ENCODE assay signal across 24 mouse cellular contexts in genomic region chr6:51481548-51481947, GRCm38 (mm10). TPM values are rescaled to one million over a fixed set of nuclear protein-coding genes. Genes with fewer than 3 reads are reported as not detected.
A peak's percentile ranks its signal among the peaks of the same experiment; 100 is the strongest.
DNase-seq lines count a peak whose midpoint lies in the region; ATAC-seq and TF ChIP-seq lines count a peak whose summit lies in the region.
"Had no signal": no experiment of that assay in that cellular context is flagged by ENCODE, and none has a peak within 500 bp of the region (broad histone marks: within the 10 kb centered on the region; RNA-seq: fewer than 3 reads in every experiment).

No protein-coding gene starts in this region.

- H3K27ac ChIP-seq in kidney, adult 2 months (ENCODE audit: insufficient read depth, low read depth, low read length), result no peak overlapping the region
- no peak overlapping the region for H3K27ac ChIP-seq in kidney, embryonic 15.5 days
- 0 out of 2 replicates have a peak overlapping the region, but pooled peaks have one; percentile 34 for H3K27ac ChIP-seq in kidney, embryonic 16.5 days (ENCODE audit: low read length)
- H3K27ac ChIP-seq in liver, embryonic 11.5 days (ENCODE audit: low read depth, low read length), result no peak overlapping the region
- H3K27ac ChIP-seq: embryonic facial prominence, embryonic 12.5 days; embryonic facial prominence, embryonic 15.5 days; gastrocnemius, adult 2 months; heart, embryonic 13.5 days; hindbrain, embryonic 14.5 days had no signal

- H3K36me3 ChIP-seq in kidney, adult 2 months (ENCODE audit: control insufficient read depth, insufficient read depth, low read length), result peaks cover 13% of the 10 kb centered on the region
- H3K36me3 ChIP-seq in kidney, embryonic 15.5 days, result peaks cover 66% of the 10 kb centered on the region
- peaks cover 48% of the 10 kb centered on the region for H3K36me3 ChIP-seq in kidney, embryonic 16.5 days (ENCODE audit: insufficient read depth, low read length)
- H3K36me3 ChIP-seq in liver, embryonic 11.5 days (ENCODE audit: control insufficient read depth, insufficient read depth, low read length), result peaks cover 45% of the 10 kb centered on the region

- no peak for TF ChIP-seq CTCF in kidney, adult 2 months (conservative IDR thresholded peaks at IDR 0.05; ENCODE audit: insufficient read depth, insufficient read length, low read depth, low read length)

- no peak for ATAC-seq in kidney, embryonic 15.5 days (replicated peaks; ENCODE audit: low FRiP score)
- ATAC-seq in kidney, embryonic 16.5 days (ENCODE audit: low FRiP score, low TSS enrichment), result no peak
- no peak for ATAC-seq in liver, embryonic 11.5 days (replicated peaks; ENCODE audit: low FRiP score)
- ATAC-seq: CD4-positive, CD25-positive, alpha-beta regulatory T cell, adult 4 months; forebrain, embryonic 14.5 days; forebrain, postnatal 0 days had no signal

- WGBS in kidney, adult 2 months, result 50% methylated on average over 8 of the region's 8 CpGs
- WGBS in kidney, embryonic 15.5 days, result 83% methylated on average over 8 of the region's 8 CpGs
- WGBS in kidney, embryonic 16.5 days, result 82% methylated on average over 8 of the region's 8 CpGs
- WGBS in liver, embryonic 11.5 days, result 93% methylated on average over 8 of the region's 8 CpGs

- H3K4me1 ChIP-seq in kidney, adult 2 months (ENCODE audit: control insufficient read depth, insufficient read depth, low read length), result no peaks in the 10 kb centered on the region; the same call in 1 of the 2 replicates
- 0 out of 2 replicates have a peak, but pooled peaks cover 7% of the 10 kb centered on the region for H3K4me1 ChIP-seq in kidney, embryonic 15.5 days
- H3K4me1 ChIP-seq in kidney, embryonic 16.5 days (ENCODE audit: insufficient read depth, low read length), result no peaks in the 10 kb centered on the region
- H3K4me1 ChIP-seq in liver, embryonic 11.5 days (replicated peaks; ENCODE audit: control insufficient read depth, insufficient read depth, low read length), result peaks cover 17% of the 10 kb centered on the region
- H3K4me1 ChIP-seq: embryonic facial prominence, embryonic 12.5 days; embryonic facial prominence, embryonic 15.5 days had no signal

- H3K4me2 ChIP-seq in kidney, embryonic 15.5 days, result no peak overlapping the region
- no peak overlapping the region for H3K4me2 ChIP-seq in kidney, embryonic 16.5 days (replicated peaks; ENCODE audit: low read depth, low read length)
- H3K4me2 ChIP-seq in liver, embryonic 11.5 days, result no peak overlapping the region
- H3K4me2 ChIP-seq: embryonic facial prominence, embryonic 12.5 days; embryonic facial prominence, embryonic 15.5 days; heart, embryonic 13.5 days; hindbrain, embryonic 14.5 days had no signal

- peak; percentile 61 for DNase-seq in kidney, adult 2 months
- no peak for DNase-seq in kidney, adult 18-20 months
- peak; percentile 12 for DNase-seq in liver, embryonic 11.5 days (ENCODE audit: low spot score)
- no peak for DNase-seq in liver
- DNase-seq: adrenal gland, adult 2 months; adrenal gland, postnatal 14 days; cerebellum, adult 11 months; cerebellum, adult 2 months; cerebellum, adult 9-11 months; cerebellum, postnatal 25 days; forebrain, postnatal 0 days; gastrocnemius, adult 2 months; gastrocnemius, postnatal 14 days; heart, adult 18-20 months; heart, postnatal 14 days; heart, postnatal 4 days had no signal

- no peaks in the 10 kb centered on the region for H3K9me3 ChIP-seq in kidney, embryonic 15.5 days (replicated peaks)
- no peaks in the 10 kb centered on the region for H3K9me3 ChIP-seq in kidney, embryonic 16.5 days (ENCODE audit: low read length)
- H3K9me3 ChIP-seq in liver, embryonic 11.5 days (ENCODE audit: control insufficient read depth, low read length), result no peaks in the 10 kb centered on the region
- H3K9me3 ChIP-seq: embryonic facial prominence, embryonic 12.5 days; embryonic facial prominence, embryonic 15.5 days; heart, embryonic 13.5 days had no signal

- H3K27me3 ChIP-seq in kidney, adult 2 months (replicated peaks; ENCODE audit: control insufficient read depth, insufficient read depth, low read length), result no peaks in the 10 kb centered on the region
- H3K27me3 ChIP-seq in kidney, embryonic 15.5 days, result no peaks in the 10 kb centered on the region
- no peaks in the 10 kb centered on the region for H3K27me3 ChIP-seq in kidney, embryonic 16.5 days (ENCODE audit: insufficient read depth, low read length)
- no peaks in the 10 kb centered on the region for H3K27me3 ChIP-seq in liver, embryonic 11.5 days (replicated peaks; ENCODE audit: control insufficient read depth, insufficient read depth, low read length)
- H3K27me3 ChIP-seq: embryonic facial prominence, embryonic 12.5 days; embryonic facial prominence, embryonic 15.5 days; heart, embryonic 13.5 days had no signal

- H3K4me3 ChIP-seq in kidney, adult 2 months (ENCODE audit: insufficient read depth, low read depth, low read length), result no peak overlapping the region
- H3K4me3 ChIP-seq in kidney, embryonic 15.5 days (replicated peaks), result no peak overlapping the region
- H3K4me3 ChIP-seq in kidney, embryonic 16.5 days (ENCODE audit: low read length), result no peak overlapping the region
- H3K4me3 ChIP-seq in liver, embryonic 11.5 days (ENCODE audit: low read depth, low read length), result no peak overlapping the region
- H3K4me3 ChIP-seq: embryonic facial prominence, embryonic 12.5 days; embryonic facial prominence, embryonic 15.5 days; gastrocnemius, adult 2 months; heart, embryonic 13.5 days had no signal

- TF ChIP-seq POLR2A in kidney, adult 2 months (IDR thresholded peaks at IDR 0.05; ENCODE audit: low read depth, low read length), result no peak

- H3K9ac ChIP-seq in kidney, embryonic 15.5 days, result no peak overlapping the region
- H3K9ac ChIP-seq in kidney, embryonic 16.5 days (replicated peaks; ENCODE audit: low read length), result no peak overlapping the region
- no peak overlapping the region for H3K9ac ChIP-seq in liver, embryonic 11.5 days (ENCODE audit: low read depth, low read length)
- H3K9ac ChIP-seq: embryonic facial prominence, embryonic 12.5 days; embryonic facial prominence, embryonic 15.5 days; forebrain, postnatal 0 days; heart, embryonic 13.5 days; hindbrain, embryonic 14.5 days had no signal

RNA-seq across cellular contexts. Expression of gene Cbx3, which starts 11.4 kb away (rescaled TPM):
- polyA plus RNA-seq in kidney, adult 2 months (2012; rRNA removed), result 5.7 and 11.0 TPM in 2 replicates
- 476 and 547 TPM in 2 replicates for polyA plus RNA-seq in kidney, embryonic 15.5 days (2015; fragmentation: Nextera tagmentation; extraction: Ambion mirVana)
- polyA plus RNA-seq in kidney, embryonic 16.5 days (2015; fragmentation: Nextera tagmentation; extraction: Ambion mirVana), result 421 and 427 TPM in 2 replicates
- 468 and 477 TPM in 2 replicates for polyA plus RNA-seq in liver, embryonic 11.5 days (2014; fragmentation: Nextera tagmentation; extraction: Ambion mirVana)

RNA-seq across cellular contexts. Expression of gene Hnrnpa2b1, which starts 11.9 kb away (rescaled TPM):
- 63.0 and 105 TPM in 2 replicates for polyA plus RNA-seq in kidney, adult 2 months (2012; rRNA removed)
- 2,022 and 2,214 TPM in 2 replicates for polyA plus RNA-seq in kidney, embryonic 15.5 days (2015; fragmentation: Nextera tagmentation; extraction: Ambion mirVana)
- polyA plus RNA-seq in kidney, embryonic 16.5 days (2015; fragmentation: Nextera tagmentation; extraction: Ambion mirVana), result 1,832 and 2,078 TPM in 2 replicates
- 1,403 and 1,404 TPM in 2 replicates for polyA plus RNA-seq in liver, embryonic 11.5 days (2014; fragmentation: Nextera tagmentation; extraction: Ambion mirVana)

RNA-seq across cellular contexts. Expression of gene Snx10, which starts 42.2 kb away (rescaled TPM):
- 2.5 and 4.1 TPM in 2 replicates for polyA plus RNA-seq in kidney, adult 2 months (2012; rRNA removed)
- 16.1 and 18.4 TPM in 2 replicates for polyA plus RNA-seq in kidney, embryonic 15.5 days (2015; fragmentation: Nextera tagmentation; extraction: Ambion mirVana)
- 16.1 and 16.7 TPM in 2 replicates for polyA plus RNA-seq in kidney, embryonic 16.5 days (2015; fragmentation: Nextera tagmentation; extraction: Ambion mirVana)
- polyA plus RNA-seq in liver, embryonic 11.5 days (2014; fragmentation: Nextera tagmentation; extraction: Ambion mirVana), result 8.5 and 11.1 TPM in 2 replicates

RNA-seq across cellular contexts. Expression of gene Nfe2l3, which starts 49.1 kb away (rescaled TPM):
- 0.75 and 1.3 TPM in 2 replicates for polyA plus RNA-seq in kidney, adult 2 months (2012; rRNA removed)
- polyA plus RNA-seq in kidney, embryonic 15.5 days (2015; fragmentation: Nextera tagmentation; extraction: Ambion mirVana), result 1.9 and 2.2 TPM in 2 replicates
- 1.7 and 2.1 TPM in 2 replicates for polyA plus RNA-seq in kidney, embryonic 16.5 days (2015; fragmentation: Nextera tagmentation; extraction: Ambion mirVana)
- polyA plus RNA-seq in liver, embryonic 11.5 days (2014; fragmentation: Nextera tagmentation; extraction: Ambion mirVana), result 0.36 and 0.99 TPM in 2 replicates

Comparison
In these comparisons a context has a peak if more than half of its experiments do, and no peak if none do; other contexts are left out.
1. DNase-seq: peak in kidney, adult 2 months (single experiment) and liver, embryonic 11.5 days (single experiment); none in kidney, adult 18-20 months (single experiment) and liver (single experiment).
2. RNA of gene Cbx3, which starts 11.4 kb away (polyA plus RNA-seq): 468 to 477 TPM in liver, embryonic 11.5 days, 476 to 547 TPM in kidney, embryonic 15.5 days and 421 to 427 TPM in kidney, embryonic 16.5 days; 5.7 to 11.0 TPM in kidney, adult 2 months; every median in the first group is over 10 times any median in the second.
3. RNA of gene Hnrnpa2b1, which starts 11.9 kb away (polyA plus RNA-seq): 2,022 to 2,214 TPM in kidney, embryonic 15.5 days, 1,832 to 2,078 TPM in kidney, embryonic 16.5 days and 1,403 to 1,404 TPM in liver, embryonic 11.5 days; 63.0 to 105 TPM in kidney, adult 2 months; every median in the first group is over 10 times any median in the second.